Mouse (Mus musculus) left cerebral cortex, adult 11 months (tissue): ENCODE measurements around the gene Elfn2.

Experiments used
- DNase-seq: peaks from one replicate; pipeline ENCODE4 v3.0.0; 2022; ENCODE audit warnings: low spot score

Gene Elfn2

GRCm38 (mm10) chr15:78681781-78682180 lies 36.8 kb downstream of the Elfn2 start:
- no peak for DNase-seq

- DNase-seq: no peak
Measured at GRCm38 (mm10) chr15:78681301-78681700, 37.3 kb downstream of the Elfn2 start.

GRCm38 (mm10) chr15:78680291-78680690 lies 38.3 kb downstream of the Elfn2 start:
- DNase-seq: no peak

GRCm38 (mm10) chr15:78677708-78678107 lies 40.9 kb downstream of the Elfn2 start:
- DNase-seq: no peak

- DNase-seq: no peak
Measured at GRCm38 (mm10) chr15:78677015-78677414, 41.6 kb downstream of the Elfn2 start.

- no peak for DNase-seq
Measured at GRCm38 (mm10) chr15:78674912-78675412, 43.6 kb downstream of the Elfn2 start.

GRCm38 (mm10) chr15:78673436-78673835 lies 45.1 kb downstream of the Elfn2 start:
- no peak for DNase-seq

GRCm38 (mm10) chr15:78670341-78670740 lies 48.2 kb downstream of the Elfn2 start:
- DNase-seq: no peak

GRCm38 (mm10) chr15:78669221-78669871 lies 49.2 kb downstream of the Elfn2 start:
- DNase-seq: no peak

GRCm38 (mm10) chr15:78664268-78664667 lies 54.3 kb downstream of the Elfn2 start:
- no peak for DNase-seq

- no peak for DNase-seq
Measured at GRCm38 (mm10) chr15:78651169-78651568, 67.4 kb downstream of the Elfn2 start.

- no peak for DNase-seq
Measured at GRCm38 (mm10) chr15:78647746-78648145, 70.8 kb downstream of the Elfn2 start.

GRCm38 (mm10) chr15:78644606-78645005 lies 74.0 kb downstream of the Elfn2 start:
- DNase-seq: no peak

GRCm38 (mm10) chr15:78643633-78644032 lies 74.9 kb downstream of the Elfn2 start:
- DNase-seq: no peak

- DNase-seq: no peak
Measured at GRCm38 (mm10) chr15:78635231-78635630, 83.3 kb downstream of the Elfn2 start.

GRCm38 (mm10) chr15:78634095-78634737 lies 84.4 kb downstream of the Elfn2 start:
- peak; percentile 77 for DNase-seq

- no peak for DNase-seq
Measured at GRCm38 (mm10) chr15:78633413-78633812, 85.2 kb downstream of the Elfn2 start.

GRCm38 (mm10) chr15:78632387-78632786 lies 86.2 kb downstream of the Elfn2 start:
- DNase-seq: no peak

- no peak for DNase-seq
Measured at GRCm38 (mm10) chr15:78626285-78626684, 92.3 kb downstream of the Elfn2 start.

GRCm38 (mm10) chr15:78624961-78625360 lies 93.6 kb downstream of the Elfn2 start:
- no peak for DNase-seq

- no peak for DNase-seq
Measured at GRCm38 (mm10) chr15:78624431-78624950, 94.1 kb downstream of the Elfn2 start.

GRCm38 (mm10) chr15:78623426-78623825 lies 95.1 kb downstream of the Elfn2 start:
- peak; percentile 67 for DNase-seq
